Mouse (Mus musculus) right cerebral cortex, postnatal 10 days (tissue): ENCODE measurements around the gene Olfr736.

Experiments used
- DNase-seq, 2 experiments: peaks; one replicate each; pipeline ENCODE4 v3.0.0; 2021; ENCODE audit warnings: low spot score in 2 of 2

Olfr736 gene

DNA sequence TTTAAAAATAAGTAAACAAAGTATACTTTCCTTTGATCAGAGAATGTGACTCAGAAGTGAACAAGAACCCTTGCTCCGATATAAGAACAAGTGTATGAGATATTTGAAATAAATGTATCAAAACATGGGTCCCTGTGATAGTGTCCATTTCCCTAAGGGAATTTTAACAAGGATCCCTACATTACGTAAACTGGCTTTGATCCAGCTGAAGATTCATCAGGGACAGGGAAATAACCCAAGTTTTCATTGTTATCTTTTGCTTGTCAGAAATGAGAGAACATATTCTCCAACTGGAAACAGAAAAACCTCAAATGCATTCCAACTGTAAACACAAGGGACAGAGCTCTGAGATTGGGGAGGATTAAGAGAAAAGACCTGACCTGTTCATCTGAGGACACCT lies at the start of gene Olfr736:
TSS of gene Olfr736 (plus strand) at position 301 of the 400 bp plus-strand sequence.
- no peak for DNase-seq

DNA sequence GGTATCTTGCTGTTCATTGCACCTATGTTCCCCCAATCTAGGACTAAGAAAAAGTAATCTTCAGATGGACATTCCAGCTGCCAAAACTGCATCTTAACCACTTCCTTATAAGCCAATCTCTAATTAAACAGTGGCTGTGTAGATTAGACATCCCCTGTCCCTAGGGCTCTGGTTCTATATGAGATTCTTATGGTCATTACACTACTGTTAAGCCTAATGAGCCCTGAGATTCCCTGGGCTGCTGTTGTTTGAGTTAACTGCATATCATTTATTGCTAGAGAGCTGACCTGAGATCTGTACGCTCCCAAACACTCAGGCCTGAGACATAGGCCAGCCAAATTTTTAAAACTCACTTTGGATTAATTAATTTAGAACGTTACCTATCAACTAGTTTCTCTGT lies 32.2 kb upstream of the Olfr736 start, which contains the start of gene Olfr735:
TSS of gene Olfr735 (minus strand) at position 77 of the 400 bp plus-strand sequence.
- no peak for DNase-seq

DNA sequence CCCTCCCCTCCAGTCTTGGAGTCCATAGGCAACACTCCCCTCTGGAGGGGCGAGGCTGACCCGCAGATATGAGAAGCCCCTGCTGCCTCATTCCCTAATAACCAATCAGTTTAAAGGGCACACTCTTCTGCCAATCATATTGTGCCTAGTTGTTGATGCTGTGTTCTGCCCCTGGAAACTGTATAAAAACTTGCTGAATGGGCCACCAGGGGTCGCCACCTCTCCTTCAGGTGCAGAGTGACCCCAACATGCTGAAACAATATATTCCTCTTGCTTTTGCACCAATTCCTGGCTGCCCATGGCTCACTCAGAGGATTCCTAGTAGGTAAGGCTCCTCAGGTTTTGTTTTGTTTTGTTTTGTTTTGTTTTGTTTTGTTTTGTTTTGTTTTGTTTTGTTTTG lies 28.5 kb upstream of the Olfr736 start:
- no peak for DNase-seq

DNA sequence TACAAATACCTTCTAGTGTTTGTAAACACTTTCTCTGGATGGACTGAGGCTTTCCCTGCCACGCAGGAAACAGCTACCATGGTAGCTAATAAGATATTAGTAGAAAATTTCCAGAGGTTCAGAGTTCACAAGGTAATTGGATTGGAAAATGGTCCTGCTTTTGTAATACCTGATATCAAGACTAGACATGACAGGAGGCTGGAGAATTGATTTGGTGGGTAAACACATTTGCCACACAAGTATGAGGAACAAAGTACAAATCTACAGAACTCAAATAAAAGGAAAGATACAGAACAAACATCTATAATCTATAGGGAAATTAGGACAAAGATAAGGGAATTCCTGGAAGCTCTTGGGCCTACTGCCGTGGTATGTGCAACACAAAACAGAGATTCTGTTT lies 24.2 kb upstream of the Olfr736 start:
- no peak for DNase-seq

DNA sequence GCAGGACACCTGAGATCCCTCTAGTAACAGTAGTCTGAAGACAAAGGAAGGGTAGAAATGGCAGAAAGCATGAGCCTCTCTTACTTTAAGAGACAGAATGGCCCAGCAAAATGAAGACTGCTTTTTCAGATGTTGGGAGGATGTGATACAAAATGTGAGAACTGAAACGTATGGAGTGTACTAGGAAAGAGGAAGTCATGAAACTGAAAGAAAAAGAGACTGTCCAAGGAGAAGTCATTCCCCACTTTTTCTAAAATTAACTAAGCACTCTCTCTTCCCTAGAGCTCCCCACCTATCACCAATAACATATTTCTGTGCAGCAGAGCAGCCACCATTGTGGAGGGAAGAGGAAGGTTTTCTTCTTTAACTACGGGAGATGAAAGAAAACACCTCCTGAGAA lies 23.4 kb upstream of the Olfr736 start, which contains the start of gene Tlr11:
TSS of gene Tlr11 (plus strand) at position 322 of the 400 bp plus-strand sequence.
- no peak for DNase-seq

DNA sequence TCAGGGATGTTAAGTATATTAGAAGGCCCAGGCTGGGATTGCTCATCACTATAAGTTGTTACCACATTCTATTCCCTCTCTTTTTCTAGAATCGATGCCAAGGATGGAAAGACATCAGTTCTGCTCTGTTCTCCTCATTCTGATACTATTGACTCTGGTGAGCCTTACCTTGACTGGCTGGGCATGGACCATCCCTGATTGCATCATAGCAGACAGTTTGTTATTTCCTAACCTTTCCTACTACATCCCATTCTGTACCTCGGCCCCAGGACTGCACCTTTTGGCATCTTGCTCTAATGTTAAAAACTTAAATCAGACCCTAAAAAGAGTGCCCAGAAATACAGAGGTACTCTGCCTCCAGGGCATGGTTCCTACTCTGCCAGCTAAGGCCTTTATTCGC lies 20.5 kb upstream of the Olfr736 start:
- no peak for DNase-seq

DNA sequence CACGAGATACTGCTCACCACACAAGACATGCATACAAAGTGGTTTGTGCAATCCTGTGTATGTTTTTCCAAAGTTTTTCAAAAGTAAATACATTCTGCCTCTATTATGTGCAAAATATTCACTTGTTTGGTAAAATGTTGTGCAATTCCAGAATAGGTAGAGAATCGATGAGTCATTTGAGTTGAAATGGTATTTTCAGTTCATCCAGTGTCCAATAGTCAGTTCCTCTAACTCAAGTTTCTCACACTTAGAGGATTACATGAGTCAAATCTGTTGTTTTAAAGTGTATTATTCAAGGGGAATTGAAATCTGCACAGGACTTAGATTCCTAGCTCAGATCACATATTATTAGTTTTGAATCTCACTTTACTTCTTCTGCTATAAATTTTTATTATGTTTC lies 17.4 kb upstream of the Olfr736 start:
- no peak for DNase-seq

DNA sequence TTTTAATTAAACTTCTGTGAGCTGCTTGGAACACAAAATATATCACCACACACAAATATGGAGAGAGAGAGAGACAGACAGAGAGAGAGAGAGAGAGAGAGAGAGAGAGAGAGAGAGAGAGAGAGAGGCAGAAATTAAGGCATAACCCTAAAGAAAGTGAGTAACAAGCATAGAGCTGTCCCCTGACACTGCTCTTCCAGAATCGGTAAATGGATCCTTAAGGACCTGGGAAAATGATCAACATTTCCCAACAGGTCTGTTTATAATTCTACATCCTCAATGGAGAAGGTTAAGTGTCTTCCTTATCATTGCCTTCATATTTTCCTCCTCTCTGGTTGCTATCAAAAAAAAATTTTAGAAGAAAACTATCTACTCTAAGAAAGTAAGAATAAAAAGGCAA lies 26.3 kb downstream of the Olfr736 start, which contains the start of gene Olfr738:
TSS of gene Olfr738 (plus strand) at position 301 of the 400 bp plus-strand sequence.
- no peak for DNase-seq

DNA sequence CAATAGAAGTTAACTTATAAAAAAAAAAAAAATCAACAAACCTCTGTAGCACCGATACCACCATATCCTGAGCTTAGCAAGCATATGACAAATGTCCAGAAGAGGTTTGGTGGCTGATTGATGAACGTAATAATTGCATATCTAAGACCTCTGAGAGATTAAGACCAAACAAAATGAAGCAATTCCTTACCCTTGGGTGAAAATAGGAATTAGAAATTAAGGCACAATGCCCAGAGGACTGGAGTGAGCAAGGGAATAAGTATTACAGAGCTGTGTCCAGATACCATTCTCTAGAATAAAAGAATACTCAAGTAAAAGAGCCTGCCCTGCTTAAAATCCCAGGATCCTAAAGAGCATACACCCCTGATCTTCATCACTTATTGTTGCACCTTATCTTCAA lies 37.4 kb downstream of the Olfr736 start, which contains the start of gene Olfr739:
TSS of gene Olfr739 (plus strand) at position 301 of the 400 bp plus-strand sequence.
- no peak for DNase-seq
